Mouse (Mus musculus) bone marrow, adult 2 months (tissue): Measurements from ENCODE around the gene Cdk16.

ENCODE experiments used
- CTCF ChIP-seq: fragments of 200-500 bp; IDR thresholded peaks from 2 replicates; pipeline ENCODE4 v1.5.1; 2011; ENCODE audit warnings: low read length, control low read depth; ENCODE audit not compliant: control insufficient read depth, insufficient read depth
- POLR2A ChIP-seq: fragments of 200-500 bp; IDR thresholded peaks from 2 replicates; pipeline ENCODE4 v1.6.1; 2011; ENCODE audit warnings: low read depth, mild to moderate bottlenecking, control low read depth, low read length, borderline replicate concordance; ENCODE audit not compliant: control insufficient read depth

GRCm38 (mm10) chrX:20657593-20657992 lies 30.2 kb upstream of the Cdk16 start:
- TF ChIP-seq CTCF (no peak), POLR2A (no peak)
